Mouse (Mus musculus) ES-E14 (cell line): ENCODE data around the gene Birc7.

Source experiments
- CHD2 ChIP-seq: IDR thresholded peaks from 2 replicates; pipeline ENCODE4 v1.6.1; 2014; ENCODE audit warnings: mild to moderate bottlenecking, low read depth, low read length, inconsistent platforms
- HCFC1 ChIP-seq: IDR thresholded peaks from 2 replicates; pipeline ENCODE4 v1.6.1; 2012; ENCODE audit warnings: low read length, inconsistent platforms, borderline replicate concordance; ENCODE audit not compliant: insufficient read depth
- MAFK ChIP-seq: IDR thresholded peaks from 2 replicates; pipeline ENCODE4 v1.6.1; 2014; ENCODE audit warnings: mild to moderate bottlenecking, low read depth, low read length, inconsistent platforms; ENCODE audit not compliant: insufficient read depth
- ZC3H11A ChIP-seq: IDR thresholded peaks from 2 replicates; pipeline ENCODE4 v1.6.1; 2012; ENCODE audit warnings: low read depth, mild to moderate bottlenecking, inconsistent platforms, low read length, borderline replicate concordance
- ZNF384 ChIP-seq: IDR thresholded peaks from 2 replicates; pipeline ENCODE4 v1.6.1; 2012; ENCODE audit warnings: low read depth, low read length, inconsistent platforms

DNA sequence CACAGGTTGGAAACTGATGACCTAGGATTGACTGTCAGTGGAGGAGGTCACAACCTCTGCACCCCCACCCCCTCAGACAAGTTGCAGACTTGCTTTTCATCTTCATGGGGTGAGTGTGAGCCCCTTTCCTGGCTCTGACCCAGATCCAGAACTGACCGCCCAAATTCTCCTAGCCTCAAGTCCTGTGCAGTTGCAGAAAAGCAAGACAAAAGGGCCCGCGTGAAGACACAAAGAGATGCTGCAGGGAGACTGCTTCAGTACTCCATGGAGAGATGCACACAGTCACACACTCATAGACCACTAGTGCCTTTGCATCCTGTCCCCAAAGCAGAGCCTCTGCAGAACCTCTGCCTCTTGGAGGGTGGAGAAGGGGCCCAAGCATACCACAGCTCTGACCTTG, 33.5 kb upstream of the Birc7 start:
- TF ChIP-seq MAFK: no peak
- no peak for TF ChIP-seq ZC3H11A
- TF ChIP-seq CHD2: no peak
- TF ChIP-seq ZNF384: no peak
- TF ChIP-seq HCFC1: no peak
